Mouse (Mus musculus) liver, postnatal 0 days (tissue): ENCODE measurements around the gene Col9a2. TPM values are rescaled to one million over a fixed set of nuclear protein-coding genes. Genes with fewer than 3 reads are reported as not detected.

Experiments used
- ATAC-seq: fragments of 200-750 bp; cut with Nextera tagmentation; 2 replicates; pipeline ENCODE4 v1.8.0; 2017; ENCODE audit warnings: mild to moderate bottlenecking, moderate library complexity
- DNase-seq: peaks from one replicate; pipeline ENCODE4 v3.0.0-alpha.2; 2016
- H3K27ac ChIP-seq: fragments of 300-500 bp; sonication (generic); 2 replicates; pipeline ENCODE4 v1.5.1; 2014; ENCODE audit warnings: antibody characterized with exemption, moderate library complexity, mild to moderate bottlenecking, low read depth
- H3K27me3 ChIP-seq: fragments of 300-500 bp; sonication (generic); 2 replicates; pipeline ENCODE4 v1.6.1; 2014; ENCODE audit warnings: low read length, control low read depth, mixed read lengths; ENCODE audit not compliant: insufficient read depth
- H3K36me3 ChIP-seq: fragments of 300-500 bp; sonication (generic); replicated peaks from 2 replicates; pipeline ENCODE4 v1.6.1; 2014; ENCODE audit warnings: mild to moderate bottlenecking, control low read depth, low read length, moderate library complexity, mixed read lengths; ENCODE audit not compliant: insufficient read depth
- H3K4me1 ChIP-seq: fragments of 300-500 bp; sonication (generic); 2 replicates; pipeline ENCODE4 v1.6.1; 2014; ENCODE audit warnings: antibody characterized with exemption, mild to moderate bottlenecking, control low read depth; ENCODE audit not compliant: insufficient read depth
- H3K4me2 ChIP-seq: fragments of 300-500 bp; sonication (generic); 2 replicates; pipeline ENCODE4 v1.6.1; 2014; ENCODE audit warnings: low read depth, mild to moderate bottlenecking, low read length, moderate library complexity, mixed read lengths
- H3K4me3 ChIP-seq: fragments of 300-500 bp; sonication (generic); 2 replicates; pipeline ENCODE4 v1.5.1; 2014; ENCODE audit warnings: low read depth, low read length
- H3K9ac ChIP-seq: fragments of 300-500 bp; sonication (generic); replicated peaks from 2 replicates; pipeline ENCODE4 v1.6.1; 2014; ENCODE audit warnings: mild to moderate bottlenecking, moderate library complexity
- H3K9me3 ChIP-seq: fragments of 300-500 bp; sonication (generic); 2 replicates; pipeline ENCODE4 v1.6.1; 2016; ENCODE audit warnings: mild to moderate bottlenecking, control low read depth, low read length, mixed read lengths
- CTCF ChIP-seq: sonication (generic); IDR thresholded peaks from 2 replicates; pipeline ENCODE4 v1.5.1; 2016; ENCODE audit warnings: antibody characterized with exemption, low read depth
- EP300 ChIP-seq: IDR thresholded peaks from 2 replicates; pipeline ENCODE4 v1.6.1; 2016; ENCODE audit warnings: antibody characterized with exemption, low read depth, mild to moderate bottlenecking
- WGBS: fragments of 180-500 bp; shearing (Covaris S2); extraction: QIAGEN DNeasy Blood & Tissue Kit; methylation state at CpG from one replicate; pipeline ENCODE4 v1.1.7; 2014; ENCODE audit not compliant: insufficient replicate concordance; 5-methylcytosine and 5-hydroxymethylcytosine counted together
- polyA plus RNA-seq: library from polyadenylated mRNA; unstranded; fragments of >200 nt; fragmentation: Nextera tagmentation; extraction: Ambion mirVana; gene quantifications from 2 replicates; pipeline ENCODE4 v1.2.1, GENCODE M21; 2015

Col9a2 gene
- polyA plus RNA-seq, 1 experiment from 2014 or later: 0.34 TPM

DNA sequence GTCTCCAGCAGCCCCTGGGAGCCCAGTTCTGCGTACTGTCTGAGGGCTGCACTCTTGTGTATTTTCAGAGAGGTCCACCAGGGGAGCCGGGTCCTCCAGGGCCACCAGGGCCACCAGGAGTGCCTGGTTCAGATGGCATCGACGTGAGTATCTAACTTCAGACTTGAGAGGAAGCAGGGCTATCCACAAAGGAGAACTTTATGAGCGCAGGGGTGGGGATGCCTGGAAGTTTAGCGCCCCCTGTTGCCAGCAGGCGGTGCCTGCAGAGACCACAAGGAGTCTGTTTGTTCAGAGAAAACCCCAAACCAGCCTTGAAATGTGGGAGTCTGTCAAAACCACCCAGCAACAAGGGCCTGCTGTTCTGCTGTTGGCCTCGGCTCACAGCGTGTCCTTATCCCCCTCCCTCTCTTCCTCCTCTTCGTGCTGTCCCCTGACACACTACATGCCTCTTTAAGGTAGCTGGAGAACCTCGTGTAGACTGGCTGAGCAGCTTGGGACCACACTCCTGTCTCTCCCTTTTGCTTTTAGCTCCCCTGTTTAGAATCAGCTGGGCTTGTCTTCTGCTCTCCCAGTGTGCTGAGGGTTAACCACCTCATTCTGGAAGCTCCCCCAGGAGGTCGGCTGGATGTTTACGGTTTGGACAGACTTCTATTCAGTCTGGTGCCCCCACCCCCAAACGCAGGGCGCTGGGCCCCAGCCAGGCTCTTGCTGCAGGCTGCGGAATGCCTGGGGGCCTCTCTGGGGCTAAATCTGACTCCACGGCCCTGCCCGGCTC is 1.9 kb downstream of the Col9a2 start:
- Histone ChIP-seq H3K36me3 (no peaks in the 10 kb centered on the region), H3K27me3 (peaks cover 27% of the 10 kb centered on the region), H3K27ac (no peak overlapping the region), H3K4me2 (no peak overlapping the region), H3K4me1 (peaks cover 9% of the 10 kb centered on the region), H3K9me3 (no peaks in the 10 kb centered on the region), H3K4me3 (no peak overlapping the region), H3K9ac (no peak overlapping the region)
- peak; percentile 73 for DNase-seq
- WGBS: 22% methylated on average over 18 of the region's 18 CpGs
- TF ChIP-seq EP300 (no peak), CTCF (peak; percentile 78)
- ATAC-seq: peak; percentile 61; the same call in 1 of the 2 replicates

DNA sequence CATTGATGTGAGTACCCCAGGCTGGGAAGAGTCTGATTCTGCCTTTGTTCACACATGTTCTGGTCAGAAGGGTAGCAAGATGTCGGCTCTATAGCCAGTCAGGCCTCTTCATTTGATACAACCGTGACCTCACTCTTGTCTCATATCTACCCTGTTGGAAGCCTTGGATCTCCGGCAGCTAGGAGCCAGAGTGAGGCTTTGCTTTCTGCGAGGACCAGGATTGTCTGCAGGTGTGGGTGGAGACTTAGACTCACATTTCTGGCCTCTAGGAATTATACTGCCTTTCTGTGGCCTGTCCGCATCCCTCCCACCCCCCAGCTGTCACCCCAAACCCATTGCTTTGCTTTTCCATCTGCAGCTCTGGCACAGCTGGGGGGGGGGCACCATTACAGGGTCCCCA is 3.3 kb downstream of the Col9a2 start:
- 74% methylated on average over 5 of the region's 5 CpGs for WGBS
- Histone ChIP-seq H3K4me1 (peaks cover 9% of the 10 kb centered on the region), H3K27me3 (peaks cover 27% of the 10 kb centered on the region), H3K27ac (no peak overlapping the region), H3K9me3 (no peaks in the 10 kb centered on the region), H3K9ac (no peak overlapping the region), H3K36me3 (no peaks in the 10 kb centered on the region), H3K4me2 (no peak overlapping the region), H3K4me3 (no peak overlapping the region)
- DNase-seq (no peak), ATAC-seq (no peak)
- no peak for TF ChIP-seq EP300
- no peak for TF ChIP-seq CTCF

DNA sequence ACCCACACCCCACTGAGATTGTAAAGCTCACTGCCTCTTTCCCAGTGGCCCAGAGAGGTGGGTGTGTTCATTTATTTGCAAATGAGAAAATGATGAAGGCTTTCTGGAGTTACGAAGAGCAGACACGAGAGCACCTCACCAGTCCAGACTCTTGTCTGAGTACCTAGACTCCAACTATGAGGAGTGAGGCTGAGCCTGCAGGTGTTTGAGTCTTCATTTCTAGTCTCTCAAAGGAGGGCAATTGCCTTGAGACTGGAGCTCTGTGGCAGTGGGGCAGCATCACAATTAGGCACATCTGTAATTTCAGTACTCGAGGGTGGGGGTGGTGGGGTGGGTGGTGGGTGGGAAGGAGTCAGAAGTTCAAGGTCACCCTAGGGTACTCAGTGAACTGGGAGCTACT is 3.8 kb downstream of the Col9a2 start:
- TF ChIP-seq EP300: no peak
- TF ChIP-seq CTCF: no peak
- Histone ChIP-seq H3K4me1 (peaks cover 9% of the 10 kb centered on the region), H3K4me2 (no peak overlapping the region), H3K36me3 (no peaks in the 10 kb centered on the region), H3K9me3 (no peaks in the 10 kb centered on the region), H3K9ac (no peak overlapping the region), H3K4me3 (no peak overlapping the region), H3K27ac (no peak overlapping the region), H3K27me3 (peaks cover 25% of the 10 kb centered on the region)
- no peak for DNase-seq
- 67% methylated on average over 3 of the region's 3 CpGs for WGBS
- ATAC-seq: no peak

DNA sequence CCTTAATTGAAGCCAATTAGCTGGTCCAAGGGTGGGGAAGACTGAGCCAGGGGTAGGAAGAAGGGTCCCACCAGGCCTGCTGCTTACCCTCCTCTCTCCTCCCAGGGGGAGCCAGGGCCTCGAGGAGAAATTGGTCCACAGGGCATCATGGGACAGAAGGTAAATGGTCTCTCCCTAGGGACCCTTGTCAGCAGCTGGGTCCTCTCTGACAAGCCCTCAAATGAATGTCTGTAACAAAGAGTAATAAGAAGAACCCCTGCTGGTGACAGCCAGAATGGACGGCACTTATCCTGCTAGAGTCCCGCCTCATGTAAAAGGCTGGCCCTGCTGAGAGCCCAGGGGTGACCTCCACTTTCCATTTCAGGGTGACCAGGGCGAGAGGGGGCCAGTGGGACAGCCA is 12.7 kb downstream of the Col9a2 start:
- Histone ChIP-seq H3K27me3 (peaks cover 19% of the 10 kb centered on the region), H3K36me3 (no peaks in the 10 kb centered on the region), H3K4me3 (no peak overlapping the region), H3K9ac (no peak overlapping the region), H3K27ac (no peak overlapping the region), H3K9me3 (no peaks in the 10 kb centered on the region), H3K4me2 (no peak overlapping the region), H3K4me1 (no peaks in the 10 kb centered on the region)
- DNase-seq: no peak
- 37% methylated on average over 4 of the region's 4 CpGs for WGBS
- no peak for ATAC-seq
- TF ChIP-seq EP300: no peak
- TF ChIP-seq CTCF: 0 out of 2 replicates have a peak, but pooled peaks have one; percentile 16

DNA sequence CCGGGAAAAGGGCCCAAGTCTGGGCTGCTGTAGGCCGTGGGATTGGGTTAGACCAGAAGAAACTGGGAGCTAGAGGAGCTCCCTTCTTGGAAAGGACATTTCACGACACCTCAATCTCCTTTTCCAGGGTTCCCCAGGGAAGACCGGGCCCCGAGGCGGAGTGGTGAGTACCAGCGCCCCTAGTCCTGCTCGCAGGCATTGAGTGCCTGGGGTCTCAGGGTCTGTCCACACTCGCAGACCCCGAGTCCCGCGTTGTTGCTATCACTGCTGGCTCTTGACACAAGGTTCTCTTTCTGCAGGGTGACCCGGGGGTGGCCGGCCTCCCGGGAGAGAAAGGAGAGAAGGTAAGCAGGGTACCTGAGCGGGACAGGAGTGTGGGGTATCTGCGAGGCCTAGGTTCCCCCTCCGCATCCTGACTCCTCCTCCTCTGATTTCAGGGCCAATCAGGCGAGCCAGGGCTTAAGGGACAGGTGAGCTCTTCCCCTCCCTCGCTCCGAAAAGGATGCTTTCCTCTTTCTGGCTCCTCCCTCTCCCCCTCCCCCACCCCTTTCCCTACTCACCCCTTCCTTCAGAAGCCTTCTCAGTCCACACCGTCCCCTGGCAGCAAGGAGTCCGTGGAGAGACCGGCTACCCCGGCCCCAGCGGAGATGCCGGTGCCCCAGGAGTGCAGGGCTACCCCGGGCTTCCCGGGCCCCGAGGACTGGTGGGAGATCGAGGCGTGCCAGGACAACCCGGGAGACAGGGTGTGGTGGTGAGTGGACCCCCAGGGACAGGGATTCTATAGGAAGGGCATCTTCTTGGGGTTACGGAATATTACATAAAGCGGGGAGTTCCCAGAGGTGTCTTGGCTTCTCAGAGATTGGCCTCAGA is 13.5 kb downstream of the Col9a2 start:
- no peak overlapping the region for H3K27ac ChIP-seq
- no peak for DNase-seq
- H3K9me3 ChIP-seq: no peaks in the 10 kb centered on the region
- no peak overlapping the region for H3K4me3 ChIP-seq
- no peak overlapping the region for H3K4me2 ChIP-seq
- TF ChIP-seq CTCF: no peak
- TF ChIP-seq EP300: no peak
- WGBS: 16% methylated on average over 35 of the region's 35 CpGs
- H3K36me3 ChIP-seq: no peaks in the 10 kb centered on the region
- no peaks in the 10 kb centered on the region for H3K4me1 ChIP-seq
- no peak for ATAC-seq
- H3K27me3 ChIP-seq: peaks cover 19% of the 10 kb centered on the region
- no peak overlapping the region for H3K9ac ChIP-seq

DNA sequence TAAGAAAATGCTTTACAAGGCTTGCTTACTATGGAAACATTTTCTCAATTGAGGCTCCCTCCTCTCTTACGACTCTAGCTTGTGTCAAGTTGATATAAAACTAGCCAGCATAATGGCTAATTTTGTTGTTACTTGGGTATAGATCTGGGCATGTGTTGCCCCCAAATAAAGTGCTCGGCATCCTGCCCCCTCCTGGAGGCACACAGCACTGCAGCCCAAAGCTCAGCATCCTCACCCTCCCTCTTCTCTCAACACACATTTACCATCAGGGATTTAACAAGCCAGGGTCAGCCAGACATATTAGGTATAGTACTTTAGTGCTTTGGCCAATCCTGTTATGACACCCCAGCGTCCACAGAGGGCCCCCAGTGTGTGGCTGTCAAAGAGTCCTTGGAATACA is 17.2 kb downstream of the Col9a2 start:
- no peak overlapping the region for H3K4me2 ChIP-seq
- no peaks in the 10 kb centered on the region for H3K9me3 ChIP-seq
- no peak overlapping the region for H3K27ac ChIP-seq
- H3K9ac ChIP-seq: no peak overlapping the region
- 39% methylated on average over 3 of the region's 3 CpGs for WGBS
- H3K4me3 ChIP-seq: no peak overlapping the region
- peaks cover 19% of the 10 kb centered on the region for H3K27me3 ChIP-seq
- TF ChIP-seq EP300 (no peak), CTCF (peak; percentile 57)
- ATAC-seq: no peak
- H3K36me3 ChIP-seq: peaks cover 9% of the 10 kb centered on the region; the same call in 1 of the 2 replicates
- no peaks in the 10 kb centered on the region for H3K4me1 ChIP-seq
- no peak for DNase-seq
